ENCODE assay signal across 28 mouse cellular contexts in genomic region chr4:87761075-87761474, GRCm38 (mm10).
"Had no signal": no experiment of that assay in that cellular context is flagged by ENCODE, and none has a peak within 500 bp of the region (broad histone marks: within the 10 kb centered on the region; RNA-seq: fewer than 3 reads in every experiment).

No protein-coding gene starts in this region.

- H3K4me1 ChIP-seq: embryonic facial prominence, embryonic 12.5 days; embryonic facial prominence, embryonic 15.5 days; forebrain, embryonic 10.5 days; forebrain, embryonic 13.5 days; forebrain, embryonic 15.5 days had no signal

- DNase-seq: cerebellum, adult 18-20 months; cerebellum, adult 2 months; cerebellum, adult 8-10 months; cerebellum, adult 9-10 months; cerebellum, adult 9-11 months; cerebellum, postnatal 10 days; cerebellum, postnatal 14 days; cerebellum, postnatal 25 days; cerebellum, postnatal 36 days; embryo, embryonic 11 days; forebrain, postnatal 0 days; gastrocnemius, adult 2 months; gastrocnemius, postnatal 10 days; gastrocnemius, postnatal 14 days; gastrocnemius, postnatal 25 days; gastrocnemius, postnatal 36 days; heart, adult 18-20 months; heart, adult 2 months had no signal

- H3K4me3 ChIP-seq: embryonic facial prominence, embryonic 10.5 days; embryonic facial prominence, embryonic 12.5 days; embryonic facial prominence, embryonic 13.5 days; embryonic facial prominence, embryonic 15.5 days; erythroblast, embryonic 14.5 days; forebrain, embryonic 10.5 days; forebrain, embryonic 13.5 days; forebrain, embryonic 15.5 days; gastrocnemius, adult 2 months; heart, adult 2 months had no signal

- H3K36me3 ChIP-seq: embryonic facial prominence, embryonic 10.5 days; embryonic facial prominence, embryonic 12.5 days; embryonic facial prominence, embryonic 13.5 days; embryonic facial prominence, embryonic 15.5 days; forebrain, embryonic 10.5 days; forebrain, embryonic 15.5 days had no signal

- H3K27me3 ChIP-seq: embryonic facial prominence, embryonic 12.5 days; embryonic facial prominence, embryonic 13.5 days; embryonic facial prominence, embryonic 15.5 days; forebrain, embryonic 13.5 days; forebrain, embryonic 15.5 days had no signal

- H3K9ac ChIP-seq: embryonic facial prominence, embryonic 12.5 days; embryonic facial prominence, embryonic 13.5 days; embryonic facial prominence, embryonic 15.5 days; forebrain, embryonic 13.5 days; forebrain, embryonic 15.5 days; forebrain, postnatal 0 days had no signal

- H3K27ac ChIP-seq: embryonic facial prominence, embryonic 10.5 days; embryonic facial prominence, embryonic 12.5 days; embryonic facial prominence, embryonic 13.5 days; embryonic facial prominence, embryonic 15.5 days; forebrain, embryonic 10.5 days; forebrain, embryonic 13.5 days; forebrain, embryonic 15.5 days; gastrocnemius, adult 2 months; heart, adult 2 months had no signal

- ATAC-seq: forebrain, embryonic 13.5 days; forebrain, embryonic 14.5 days; forebrain, embryonic 15.5 days; forebrain, embryonic 16.5 days; forebrain, postnatal 0 days had no signal

- H3K4me2 ChIP-seq: embryonic facial prominence, embryonic 12.5 days; embryonic facial prominence, embryonic 13.5 days; embryonic facial prominence, embryonic 15.5 days; forebrain, embryonic 13.5 days; forebrain, embryonic 15.5 days had no signal

- H3K9me3 ChIP-seq: embryonic facial prominence, embryonic 10.5 days; embryonic facial prominence, embryonic 12.5 days; embryonic facial prominence, embryonic 13.5 days; embryonic facial prominence, embryonic 15.5 days; forebrain, embryonic 10.5 days; forebrain, embryonic 13.5 days; forebrain, embryonic 15.5 days had no signal
